Mouse (Mus musculus): ENCODE measurements around the gene Mutyh.

Mutyh gene

DNA sequence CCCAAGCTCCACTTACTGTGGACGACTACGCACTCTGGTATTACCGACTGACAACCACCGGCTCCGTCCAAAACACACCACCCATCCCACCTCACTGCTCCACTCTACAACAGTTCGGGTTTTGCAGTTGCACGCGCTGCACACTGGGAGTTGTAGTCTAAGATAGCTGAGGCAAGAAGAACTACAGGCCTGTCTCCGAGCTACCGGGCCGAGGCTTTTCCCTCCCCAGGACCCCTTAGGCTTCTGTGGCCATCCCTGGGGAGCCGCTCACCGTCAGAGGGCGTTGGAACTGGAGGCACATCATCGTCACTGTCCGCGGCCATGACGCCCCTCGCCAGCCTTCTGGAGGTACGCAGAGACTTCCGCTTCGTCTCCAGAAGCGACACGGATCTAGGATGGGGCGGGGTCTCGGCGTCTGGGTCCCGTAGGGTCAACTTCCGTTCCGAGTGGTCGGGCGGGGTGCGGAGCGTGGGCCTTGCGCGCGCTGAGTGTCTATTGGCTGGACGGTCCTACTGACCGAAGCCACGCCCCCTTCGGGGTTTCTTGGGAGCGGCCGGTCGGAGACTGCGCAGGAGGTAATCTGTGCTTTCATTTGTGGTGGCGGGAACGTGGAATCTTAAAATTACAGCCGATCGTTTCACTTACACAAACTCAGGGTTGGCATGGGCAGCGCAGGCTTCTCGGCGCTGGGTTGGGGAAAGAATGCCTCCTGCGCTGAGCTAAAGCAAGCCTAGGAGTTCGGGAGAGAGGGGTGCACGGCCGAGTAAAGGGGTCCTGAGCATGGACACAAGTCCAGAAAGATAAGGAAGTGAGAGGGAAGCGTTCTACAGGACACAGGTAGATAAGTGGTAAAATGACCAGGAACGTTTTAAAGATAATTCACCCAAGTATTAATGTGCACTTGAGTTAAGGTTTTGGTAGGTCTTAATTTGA, at the start of gene Mutyh, which contains the start of gene Toe1:
Gene Mutyh (plus strand): TSS at position 527 of the 933 bp plus-strand sequence.
Gene Toe1 (minus strand): TSS at position 444 of the 933 bp plus-strand sequence.
- peak; percentile 97 for DNase-seq (ENCODE audit: extremely low spot score)

DNA sequence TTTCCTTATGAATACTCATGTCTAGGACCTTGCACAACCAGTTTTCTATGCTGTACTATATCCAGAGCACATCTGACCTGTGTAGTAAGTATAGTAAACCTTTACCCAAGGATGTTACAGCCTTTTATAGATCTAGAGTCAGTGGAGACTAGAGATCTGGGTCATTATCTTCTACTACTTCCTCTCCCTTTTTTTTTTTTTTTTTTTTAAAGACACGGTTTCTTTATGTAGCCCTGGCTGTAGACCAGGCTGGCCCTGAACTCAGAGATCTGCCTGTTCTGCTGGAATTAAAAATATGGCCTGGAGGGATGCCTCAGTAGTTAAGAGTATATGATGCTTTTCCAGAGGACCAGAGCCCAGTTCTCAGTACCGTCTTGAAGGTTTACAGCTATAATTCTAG, 45.6 kb upstream of the Mutyh start:
- DNase-seq (ENCODE audit: extremely low spot score): no peak

DNA sequence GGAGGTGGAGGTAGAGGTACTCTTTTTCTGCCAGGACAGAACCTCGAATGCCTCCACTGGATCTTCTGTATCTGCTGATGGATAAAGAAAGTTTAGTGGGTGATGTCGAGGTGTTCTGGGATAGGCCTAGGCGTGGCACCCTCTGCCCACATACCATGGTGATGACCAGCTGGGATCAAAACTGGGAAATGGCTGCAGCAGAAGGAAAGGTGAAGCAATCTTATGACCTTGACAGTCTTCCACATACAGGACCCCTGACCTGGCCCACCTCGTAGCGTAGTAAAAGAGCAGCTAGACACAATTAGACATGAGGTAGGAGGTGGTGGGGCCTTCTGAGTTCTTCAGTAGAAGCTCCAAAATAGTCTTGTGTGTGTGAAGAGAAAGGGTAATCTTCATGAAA, 43.5 kb upstream of the Mutyh start:
- no peak for DNase-seq (ENCODE audit: extremely low spot score)

DNA sequence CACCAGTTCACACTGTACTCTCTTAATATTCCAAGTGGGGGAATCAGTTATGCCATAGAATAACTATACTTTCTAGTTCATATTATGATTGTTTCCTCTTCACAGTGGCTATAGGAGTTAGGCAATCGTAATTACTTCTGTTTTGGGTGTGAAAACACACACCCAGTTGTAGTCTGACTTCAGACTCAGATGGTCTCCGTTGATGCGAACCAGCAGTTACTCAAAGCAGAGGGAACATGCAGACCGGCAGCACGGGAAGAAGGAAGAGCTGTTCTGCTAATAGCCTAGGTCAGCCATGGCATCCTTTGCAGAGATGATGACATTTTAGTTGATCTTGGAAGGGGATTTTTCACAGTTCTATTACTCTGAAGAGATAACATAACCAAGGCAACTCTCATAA, 39.0 kb upstream of the Mutyh start:
- DNase-seq (ENCODE audit: extremely low spot score): no peak

DNA sequence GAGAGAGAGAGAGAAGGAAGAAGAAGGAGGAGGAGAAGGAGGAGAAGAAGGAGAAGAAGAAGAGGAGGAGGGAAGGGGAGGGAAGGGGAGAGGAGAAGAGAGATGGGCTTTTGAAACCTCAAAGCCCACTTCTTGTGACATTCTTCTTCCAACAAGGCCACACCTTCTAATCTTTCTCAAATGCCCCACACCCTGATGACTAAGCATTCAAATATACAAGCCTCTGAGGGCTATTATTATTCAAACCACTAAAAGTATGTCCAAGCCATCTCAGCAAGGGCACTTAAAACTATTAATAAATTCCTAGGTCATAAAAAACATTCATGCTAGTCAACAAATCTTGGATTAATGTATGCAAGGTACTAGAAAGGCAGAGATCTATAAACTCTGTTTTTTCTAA, 38.5 kb upstream of the Mutyh start:
- no peak for DNase-seq (ENCODE audit: extremely low spot score)

DNA sequence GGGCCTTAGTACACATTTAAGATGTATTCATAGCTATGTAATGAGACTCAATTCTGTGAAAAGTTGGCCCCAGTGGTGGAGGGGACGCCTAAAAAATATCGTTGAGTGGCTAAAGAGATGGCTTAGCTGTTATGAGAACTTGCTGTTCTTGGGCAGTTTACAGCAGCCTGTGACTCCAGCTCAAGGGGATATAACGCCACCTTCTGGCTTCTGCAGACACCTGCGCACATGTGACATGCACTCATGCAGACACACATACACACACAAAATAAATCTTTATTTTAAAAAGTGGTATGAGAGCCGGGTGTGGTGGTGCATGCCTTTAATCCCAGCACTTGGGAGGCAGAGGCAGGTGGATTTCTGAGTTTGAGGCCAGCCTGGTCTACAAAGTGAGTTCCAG, 31.1 kb upstream of the Mutyh start:
- no peak for DNase-seq (ENCODE audit: extremely low spot score)

DNA sequence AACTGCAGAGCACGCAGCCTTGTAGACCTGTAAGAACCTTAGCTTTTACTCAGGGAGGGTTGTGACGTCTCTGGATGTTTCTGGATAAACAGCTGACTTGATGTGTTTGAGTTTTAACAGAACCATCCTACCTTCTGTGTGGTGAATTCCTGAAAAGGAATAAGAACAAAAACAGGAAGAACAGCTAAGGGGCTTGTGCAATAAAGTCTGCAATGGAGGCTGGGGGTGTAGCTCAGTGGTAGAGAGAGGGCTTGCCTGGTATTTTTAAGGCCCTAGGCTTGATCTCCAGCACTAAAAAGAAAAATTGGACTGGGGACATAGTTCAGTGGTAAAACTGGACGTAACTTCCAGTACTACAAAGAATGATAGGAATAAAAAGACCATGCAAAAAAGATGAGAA, 30.4 kb upstream of the Mutyh start:
- no peak for DNase-seq (ENCODE audit: extremely low spot score)

DNA sequence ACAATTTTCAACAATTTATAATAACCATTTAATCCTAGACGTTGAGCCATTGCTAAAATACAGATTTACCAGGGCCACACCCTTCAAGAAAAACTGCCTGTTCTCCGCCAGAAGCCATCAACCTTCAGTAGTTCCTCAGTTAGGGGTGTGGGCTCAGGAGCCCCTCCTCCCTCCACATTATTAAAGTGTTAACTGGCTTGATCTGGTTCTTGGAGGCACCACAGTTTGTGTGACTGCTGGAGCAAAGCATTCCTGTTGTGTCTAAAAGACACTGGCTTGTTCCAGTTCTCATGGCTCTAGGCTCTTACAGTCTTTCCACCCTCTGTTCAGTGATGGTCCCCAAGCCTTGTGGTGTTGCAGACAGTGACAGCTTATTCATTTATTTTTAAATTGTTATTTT, 27.0 kb upstream of the Mutyh start:
- no peak for DNase-seq (ENCODE audit: extremely low spot score)

DNA sequence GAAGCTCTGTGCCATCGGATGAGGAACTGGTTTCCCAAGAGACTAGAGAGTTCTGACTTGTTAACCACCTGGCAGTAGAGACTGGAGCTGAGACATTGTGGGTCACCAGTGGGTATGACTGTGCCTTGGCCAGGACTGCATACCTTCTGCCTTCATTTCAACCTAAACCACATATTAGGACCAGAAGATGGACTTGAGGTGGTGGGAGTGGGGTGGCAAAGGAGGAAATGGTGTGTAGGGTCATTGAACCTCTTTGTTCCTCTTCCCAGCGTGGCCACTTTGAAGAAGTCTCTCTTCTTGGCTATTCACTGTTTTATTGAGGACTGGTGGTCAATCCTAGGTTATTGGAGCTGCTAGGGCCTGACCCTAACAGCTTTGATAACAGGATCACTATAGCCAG, 26.2 kb upstream of the Mutyh start:
- DNase-seq (ENCODE audit: extremely low spot score): peak; percentile 5

DNA sequence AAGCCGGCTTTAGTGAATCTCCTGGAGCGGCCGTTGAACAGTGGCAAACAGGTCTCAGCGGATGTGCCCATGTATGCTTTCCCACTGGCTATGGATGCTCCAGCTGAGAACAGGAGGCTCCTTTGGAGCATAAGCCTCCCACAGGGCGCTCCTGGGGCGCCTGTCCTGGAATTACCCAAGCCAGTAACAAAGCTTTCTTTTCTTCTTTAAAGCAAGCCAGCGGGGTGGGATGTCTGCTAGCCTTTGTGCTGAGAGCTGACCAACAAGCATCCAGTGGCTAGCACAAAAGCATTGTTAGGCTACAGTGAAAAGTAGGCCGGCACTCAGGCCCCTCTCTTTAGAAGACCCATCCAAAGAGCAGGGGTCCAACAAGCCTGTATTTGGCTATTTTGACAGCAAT, 25.4 kb upstream of the Mutyh start:
- peak; percentile 49 for DNase-seq (ENCODE audit: extremely low spot score)

DNA sequence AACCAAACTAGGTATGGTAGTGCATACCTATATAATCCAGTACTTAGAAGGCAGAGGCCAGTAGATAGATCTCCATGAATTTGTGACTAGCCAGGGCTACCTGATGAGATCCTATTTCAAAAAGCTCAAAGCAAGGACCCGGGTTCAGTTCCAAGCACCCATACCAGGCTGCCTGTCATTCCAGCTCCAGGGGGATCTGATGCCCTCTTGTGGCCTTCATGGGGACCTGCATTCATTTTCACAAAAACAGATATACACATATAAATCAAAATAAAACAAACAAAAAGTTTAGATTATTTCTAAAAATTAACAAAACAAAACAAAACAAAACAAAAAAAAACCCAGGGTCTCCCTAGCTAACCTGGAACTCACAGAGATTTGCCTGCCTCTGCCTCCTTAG, 20.9 kb upstream of the Mutyh start:
- DNase-seq (ENCODE audit: extremely low spot score): no peak

DNA sequence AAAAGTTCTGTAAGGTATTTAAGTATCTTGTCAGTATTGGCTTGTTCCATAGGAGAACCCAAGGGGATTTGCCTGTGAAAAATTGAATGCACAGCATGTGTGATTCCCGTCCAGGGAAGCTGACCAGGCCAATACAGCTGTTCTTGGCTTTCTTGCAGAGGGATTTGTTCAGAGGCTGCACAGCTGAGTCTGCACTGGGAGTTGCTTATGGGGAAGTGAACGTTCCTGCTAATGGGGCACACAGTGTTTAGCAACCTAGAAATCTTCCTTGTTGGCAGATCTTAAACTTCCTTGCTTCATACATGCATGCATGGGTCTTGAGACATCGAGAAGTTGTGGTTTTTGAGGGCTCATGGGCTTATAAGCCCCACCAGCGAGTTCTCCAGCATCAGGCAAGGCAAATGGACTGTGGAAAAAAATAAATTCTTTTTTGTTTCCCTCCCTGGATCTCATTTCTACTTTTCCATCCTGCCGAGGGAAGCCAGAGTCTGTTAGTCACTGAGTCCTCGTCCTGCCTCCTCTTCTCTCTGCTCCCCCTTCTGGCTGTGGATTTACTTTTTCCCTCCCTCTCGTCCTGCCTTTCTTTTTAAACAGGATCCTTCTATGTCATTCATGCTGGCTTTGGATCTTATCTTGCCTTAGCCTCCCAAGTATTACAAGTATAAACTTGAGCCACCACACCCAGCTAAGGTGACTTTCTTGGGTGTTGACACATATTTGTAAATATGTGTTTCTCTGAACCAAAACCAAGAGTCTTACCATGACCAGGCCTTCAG, 19.4 kb upstream of the Mutyh start:
- DNase-seq (ENCODE audit: extremely low spot score): no peak

DNA sequence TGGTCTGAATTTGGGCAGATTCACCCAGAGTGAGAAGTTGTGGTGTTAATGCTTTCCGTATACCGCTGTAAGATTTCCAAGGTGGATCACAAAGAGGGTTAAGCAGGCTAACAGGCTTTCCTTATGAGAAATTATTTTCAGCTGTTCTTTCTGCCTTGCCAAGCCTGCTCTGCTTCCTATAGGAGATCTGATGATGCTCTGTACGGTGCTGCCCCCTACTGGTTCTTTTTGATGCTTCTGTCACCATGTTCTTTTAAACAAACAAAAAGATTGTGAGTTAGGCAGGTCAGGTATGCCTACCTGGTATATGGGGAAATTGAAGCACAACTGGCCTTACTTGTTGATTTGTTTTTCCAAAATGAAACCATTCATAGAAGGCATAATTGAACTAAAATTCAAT, 18.6 kb upstream of the Mutyh start:
- DNase-seq (ENCODE audit: extremely low spot score): peak; percentile 78

DNA sequence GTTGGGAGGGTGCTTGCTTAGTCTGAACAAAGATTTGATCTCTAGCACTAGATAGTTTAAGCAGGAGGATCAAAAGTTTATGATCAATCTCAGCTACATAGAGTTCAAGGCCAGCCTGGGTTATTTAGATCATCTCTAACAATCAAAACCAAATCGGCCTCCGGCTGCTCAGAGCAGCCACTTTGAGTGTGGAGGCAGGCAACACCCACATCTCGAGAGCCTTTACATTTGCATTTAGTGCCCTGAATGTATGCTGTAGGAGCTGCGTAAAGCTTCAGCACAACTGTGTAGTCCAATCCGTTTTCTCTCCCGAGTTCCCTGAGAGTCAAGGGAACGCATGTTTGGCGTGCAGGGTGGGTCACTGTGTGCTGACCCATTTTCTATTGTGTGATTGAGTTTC, 15.1 kb upstream of the Mutyh start:
- no peak for DNase-seq (ENCODE audit: extremely low spot score)

DNA sequence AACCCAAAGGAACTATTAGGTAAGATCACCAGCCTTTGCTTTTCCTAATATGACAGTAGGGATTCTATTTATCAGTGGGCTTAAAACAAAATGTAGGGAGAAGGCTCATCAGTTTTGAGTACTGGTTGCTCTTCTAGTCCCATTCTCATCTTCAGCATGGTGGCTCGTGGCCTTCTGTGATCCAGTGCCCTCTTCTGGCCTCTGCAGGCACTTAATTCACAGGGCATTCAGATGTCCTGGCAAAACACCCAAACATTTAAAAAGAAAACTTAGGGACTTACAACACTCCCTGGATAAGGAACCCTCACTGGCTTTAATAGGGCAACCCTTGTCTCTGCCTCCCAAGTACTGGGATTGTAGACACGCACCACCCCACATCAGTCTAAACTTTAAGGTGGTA, 13.2 kb upstream of the Mutyh start:
- DNase-seq (ENCODE audit: extremely low spot score): no peak

DNA sequence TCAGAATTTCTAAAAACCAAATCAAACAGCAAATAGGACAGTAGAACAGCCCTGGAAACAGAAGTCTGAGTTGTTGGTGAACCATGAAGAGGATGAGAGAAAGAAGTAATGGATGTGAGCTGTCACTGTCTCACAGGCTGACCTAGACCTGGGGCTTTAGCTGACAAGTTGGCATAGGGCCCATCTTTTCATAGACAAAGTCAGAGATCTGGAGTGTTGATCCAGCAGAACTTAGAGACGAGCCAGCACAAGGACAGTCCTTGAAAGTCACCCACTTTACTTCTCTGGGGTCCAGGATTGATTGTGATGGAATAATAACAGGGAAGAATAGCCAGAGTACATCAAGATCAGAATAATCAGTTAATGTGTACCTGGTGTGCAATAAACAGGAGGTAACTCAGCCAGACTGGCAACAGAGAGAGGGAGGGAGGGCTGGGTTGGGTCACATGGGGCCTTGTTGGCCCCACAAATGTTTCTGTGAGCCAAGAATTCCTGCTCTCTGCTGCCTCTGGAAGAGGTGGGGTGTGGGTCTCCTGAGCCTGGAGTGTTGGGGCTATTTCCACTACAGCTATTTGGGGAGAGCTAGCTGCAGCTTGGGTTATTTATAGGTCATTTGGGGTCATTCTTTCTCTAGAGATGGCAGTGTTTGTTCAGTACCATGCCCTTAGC, 10.9 kb upstream of the Mutyh start:
- DNase-seq (ENCODE audit: extremely low spot score): no peak

DNA sequence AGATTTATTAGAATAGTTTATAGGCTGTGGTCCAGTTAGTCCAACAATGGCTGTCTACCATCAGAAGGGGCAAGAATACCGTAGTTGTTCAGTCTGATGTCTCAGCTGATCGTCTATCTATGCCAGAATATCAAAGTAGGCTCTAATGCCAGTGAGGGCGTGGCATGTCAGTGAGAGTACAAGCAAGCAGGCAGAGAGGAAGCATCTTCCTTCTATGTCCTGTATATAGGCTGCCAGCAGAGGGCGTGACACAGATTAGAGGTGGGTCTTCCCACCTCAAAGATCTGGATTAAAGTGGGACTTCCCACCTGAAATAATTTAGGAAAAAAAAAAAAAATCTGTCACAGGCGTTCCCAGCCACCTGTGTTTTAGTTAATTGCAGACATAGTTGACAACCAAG, 7.6 kb upstream of the Mutyh start:
- peak; percentile 29 for DNase-seq (ENCODE audit: extremely low spot score)

DNA sequence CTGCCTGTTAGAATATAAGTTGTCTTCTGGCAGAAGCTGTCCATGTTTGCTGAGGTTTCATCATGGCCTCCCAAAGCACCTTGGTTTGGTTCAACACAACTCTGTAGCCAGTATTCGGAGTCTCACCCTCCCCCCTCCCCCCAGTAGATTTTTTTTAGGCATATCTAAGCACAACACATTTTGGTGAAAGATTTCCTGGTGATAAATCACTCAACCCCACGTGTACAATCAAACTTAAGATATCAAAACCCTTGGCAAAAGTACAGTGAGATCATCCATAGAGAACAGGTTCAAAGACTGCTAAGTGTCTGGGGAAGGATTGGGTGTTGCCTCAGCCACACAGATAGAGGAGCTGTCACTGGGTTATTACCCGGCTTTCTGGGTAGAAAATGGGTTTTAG, 3.5 kb downstream of the Mutyh start:
- no peak for DNase-seq (ENCODE audit: extremely low spot score)

DNA sequence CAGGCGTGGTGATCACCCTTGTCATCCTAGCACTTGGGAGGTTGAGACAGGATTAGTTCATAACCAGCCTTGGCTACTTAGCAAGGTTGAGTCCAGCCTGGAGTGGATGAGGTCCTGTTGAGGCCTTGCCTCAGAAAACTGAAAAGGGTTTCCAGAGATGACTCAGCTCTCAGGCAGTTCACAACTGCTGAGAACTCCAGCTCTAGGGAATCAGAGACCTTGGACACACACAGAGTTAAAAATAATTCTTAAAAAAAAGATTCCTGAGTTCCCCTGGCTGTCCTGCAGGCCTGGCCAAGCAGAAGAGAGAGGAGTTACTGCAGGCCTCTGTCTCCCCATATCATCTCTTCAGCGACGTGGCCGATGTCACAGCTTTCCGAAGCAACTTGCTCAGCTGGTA, 7.8 kb downstream of the Mutyh start:
- no peak for DNase-seq (ENCODE audit: extremely low spot score)

DNA sequence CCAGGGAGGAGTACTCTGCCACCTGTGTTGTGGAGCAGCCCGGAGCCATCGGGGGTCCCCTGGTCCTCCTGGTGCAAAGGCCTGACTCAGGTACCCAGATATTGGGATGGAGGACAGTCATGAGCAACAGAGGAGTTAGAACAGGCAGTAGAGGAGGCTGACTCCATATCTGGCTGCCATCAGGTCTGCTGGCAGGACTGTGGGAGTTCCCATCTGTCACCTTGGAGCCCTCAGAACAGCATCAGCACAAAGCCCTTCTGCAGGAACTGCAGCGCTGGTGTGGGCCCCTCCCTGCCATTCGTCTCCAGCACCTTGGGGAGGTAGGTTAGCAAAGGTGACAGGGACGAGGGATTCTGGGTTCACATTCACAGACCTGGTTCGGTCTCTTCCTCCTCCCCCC, 10.0 kb downstream of the Mutyh start:
- no peak for DNase-seq (ENCODE audit: extremely low spot score)

DNA sequence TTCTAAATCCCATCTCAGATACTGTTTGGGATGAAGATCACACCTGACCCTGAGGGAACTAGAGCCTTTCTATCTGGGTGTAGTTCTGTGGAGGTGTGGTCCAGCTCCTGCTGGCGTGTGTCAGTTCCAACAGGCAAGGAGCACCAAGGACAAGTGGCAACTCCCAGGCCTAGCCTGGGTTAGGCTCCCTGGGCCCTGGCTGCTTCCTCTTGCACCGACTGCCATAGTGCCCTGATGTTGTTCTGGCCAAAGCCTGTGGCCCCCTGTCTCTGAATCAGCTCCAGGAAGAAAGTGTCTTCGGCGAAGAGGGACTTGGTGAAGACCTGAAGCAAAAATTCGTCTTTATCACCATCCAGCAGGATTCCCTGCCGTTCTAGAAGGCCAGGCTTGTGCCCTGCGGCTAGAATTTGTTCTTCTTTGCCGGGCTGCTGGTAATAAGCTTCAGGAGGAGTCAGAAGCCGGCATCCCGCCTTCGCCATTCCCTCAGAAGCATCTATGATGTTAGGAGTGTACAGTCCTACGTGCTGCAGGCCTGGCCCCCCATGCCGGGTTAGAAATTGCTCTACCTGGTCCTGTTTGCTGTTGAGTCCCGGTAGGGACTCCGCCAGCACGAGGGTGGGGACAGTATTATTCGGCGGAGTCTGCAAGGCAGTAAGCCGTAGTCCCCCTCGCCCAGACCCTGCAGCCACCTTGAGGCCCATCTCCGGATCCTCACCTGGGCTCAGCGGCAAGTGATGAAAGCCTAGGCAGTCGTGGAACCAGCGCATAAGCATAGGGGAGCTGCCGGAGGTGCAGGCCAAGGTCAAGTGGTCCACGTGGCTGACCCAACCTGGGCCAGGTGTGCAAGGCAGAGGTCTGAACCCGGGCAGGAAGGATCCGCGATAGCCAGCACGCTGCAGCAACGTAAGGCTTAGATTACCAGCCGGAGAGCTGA, 12.7 kb downstream of the Mutyh start:
- peak; percentile 20 for DNase-seq (ENCODE audit: extremely low spot score)
